17 mouse cellular contexts compared by ENCODE assay signal in genomic region chr4:108225341-108225872, GRCm38 (mm10). TPM values are rescaled to one million over a fixed set of nuclear protein-coding genes. Genes with fewer than 3 reads are reported as not detected.
DNase-seq lines count a peak whose midpoint lies in the region; ATAC-seq and TF ChIP-seq lines count a peak whose summit lies in the region.
"Had no signal": no experiment of that assay in that cellular context is flagged by ENCODE, and none has a peak within 500 bp of the region (broad histone marks: within the 10 kb centered on the region; RNA-seq: fewer than 3 reads in every experiment).

No protein-coding gene starts in this region.

- no peaks in the 10 kb centered on the region for H3K79me2 ChIP-seq in heart, adult 2 months (replicated peaks; ENCODE audit: control insufficient read depth, insufficient read depth, low read length)

- 0 out of 2 replicates have a peak overlapping the region, but pooled peaks have one; percentile 66 for H3K27ac ChIP-seq in ES-Bruce4 (ENCODE audit: insufficient read depth, low read length)
- peak overlapping the region; percentile 52 for H3K27ac ChIP-seq in brown adipose tissue, adult 24 weeks (replicated peaks; ENCODE audit: low read depth, low read length)
- H3K27ac ChIP-seq in intestine, postnatal 0 days (ENCODE audit: low read depth, low read length) = peak overlapping the region; percentile 54; the same call in 1 of the 2 replicates
- H3K27ac ChIP-seq in heart, adult 2 months = no peak overlapping the region
- H3K27ac ChIP-seq: embryonic facial prominence, embryonic 15.5 days; midbrain, embryonic 10.5 days had no signal

- H3K36me3 ChIP-seq in ES-Bruce4 (ENCODE audit: control insufficient read depth, insufficient read depth, low read length, poor library complexity, severe bottlenecking) = no peaks in the 10 kb centered on the region
- no peaks in the 10 kb centered on the region for H3K36me3 ChIP-seq in intestine, postnatal 0 days (ENCODE audit: control insufficient read depth, insufficient read depth)
- no peaks in the 10 kb centered on the region for H3K36me3 ChIP-seq in heart, adult 2 months (ENCODE audit: control insufficient read depth, insufficient read depth, low read length)
- H3K36me3 ChIP-seq: embryonic facial prominence, embryonic 15.5 days; midbrain, embryonic 10.5 days had no signal

- H3K9me3 ChIP-seq in ES-Bruce4 (replicated peaks; ENCODE audit: control insufficient read depth, insufficient read depth, low read length, poor library complexity, severe bottlenecking) = no peaks in the 10 kb centered on the region
- H3K9me3 ChIP-seq in intestine, postnatal 0 days (ENCODE audit: control insufficient read depth) = no peaks in the 10 kb centered on the region
- H3K9me3 ChIP-seq: embryonic facial prominence, embryonic 15.5 days; midbrain, embryonic 10.5 days had no signal

- H3K4me1 ChIP-seq in ES-Bruce4 (ENCODE audit: control insufficient read depth, insufficient read depth, low read length) = peaks cover 3% of the 10 kb centered on the region
- peaks cover 6% of the 10 kb centered on the region; the same call in 1 of the 2 replicates for H3K4me1 ChIP-seq in brown adipose tissue, adult 24 weeks (ENCODE audit: control insufficient read depth, insufficient read depth, insufficient read length, low read length)
- 0 out of 2 replicates have a peak, but pooled peaks cover 5% of the 10 kb centered on the region for H3K4me1 ChIP-seq in intestine, postnatal 0 days (replicated peaks; ENCODE audit: control insufficient read depth, insufficient read depth, low read length)
- H3K4me1 ChIP-seq in heart, adult 2 months (ENCODE audit: control insufficient read depth, insufficient read depth, low read length) = no peaks in the 10 kb centered on the region
- H3K4me1 ChIP-seq: embryonic facial prominence, embryonic 15.5 days had no signal

- ATAC-seq in intestine, postnatal 0 days = peak; percentile 73
- ATAC-seq in cerebellum, adult (ENCODE audit: insufficient number of reproducible peaks, low FRiP score, low TSS enrichment) = no peak
- no peak for ATAC-seq in granulocyte monocyte progenitor cell, adult 5-6 weeks (replicated peaks; ENCODE audit: poor library complexity, severe bottlenecking)
- ATAC-seq: forebrain, embryonic 14.5 days; inflammation-experienced regulatory T-cells, adult 6 months had no signal

- TF ChIP-seq CTCF in ES-Bruce4 (IDR thresholded peaks at IDR 0.05; ENCODE audit: low read depth, low read length) = no peak
- TF ChIP-seq CTCF in intestine, postnatal 0 days (IDR thresholded peaks at IDR 0.05; ENCODE audit: low read depth) = no peak
- no peak for TF ChIP-seq CTCF in heart, adult 2 months (IDR thresholded peaks at IDR 0.05)

- no peak overlapping the region for H3K4me2 ChIP-seq in intestine, postnatal 0 days (replicated peaks; ENCODE audit: low read depth)
- H3K4me2 ChIP-seq: embryonic facial prominence, embryonic 15.5 days had no signal

- no peak for TF ChIP-seq POLR2A in ES-Bruce4 (IDR thresholded peaks at IDR 0.05; ENCODE audit: insufficient read depth, low read length)
- no peak for TF ChIP-seq POLR2A in heart, adult 2 months (IDR thresholded peaks at IDR 0.05; ENCODE audit: insufficient read depth, low read depth, low read length)

- peak; percentile 5 for DNase-seq in kidney, adult 18-20 months
- no peak for DNase-seq in kidney, postnatal 10 days
- DNase-seq in heart, adult 2 months = no peak
- DNase-seq: cerebellum, adult 18-20 months; lung, postnatal 14 days had no signal

- H3K9ac ChIP-seq in ES-Bruce4 (ENCODE audit: low read depth, poor library complexity, severe bottlenecking) = no peak overlapping the region
- no peak overlapping the region for H3K9ac ChIP-seq in intestine, postnatal 0 days (ENCODE audit: low read depth, low read length)
- H3K9ac ChIP-seq in heart, adult 2 months (ENCODE audit: low read depth, low read length) = no peak overlapping the region
- H3K9ac ChIP-seq: embryonic facial prominence, embryonic 15.5 days had no signal

- intact Hi-C loops in heart, adult 2 months (cut with DNase I) = no loop called here

- TF ChIP-seq EP300 in ES-Bruce4 (IDR thresholded peaks at IDR 0.05; ENCODE audit: insufficient read depth, low read depth, low read length) = no peak
- no peak for TF ChIP-seq EP300 in heart, adult 2 months (IDR thresholded peaks at IDR 0.05; ENCODE audit: insufficient read depth, low read depth, low read length)

- 50% methylated on average over 3 of the region's 3 CpGs for WGBS in intestine, postnatal 0 days
- WGBS in heart, adult 2 months = 79% methylated on average over 3 of the region's 3 CpGs

- no peaks in the 10 kb centered on the region for H3K27me3 ChIP-seq in ES-Bruce4 (ENCODE audit: control insufficient read depth, insufficient read depth, low read length, poor library complexity, severe bottlenecking)
- H3K27me3 ChIP-seq in intestine, postnatal 0 days (replicated peaks; ENCODE audit: control insufficient read depth, insufficient read depth, low read length) = no peaks in the 10 kb centered on the region
- no peaks in the 10 kb centered on the region for H3K27me3 ChIP-seq in heart, adult 2 months (ENCODE audit: control insufficient read depth, insufficient read depth, low read length)
- H3K27me3 ChIP-seq: embryonic facial prominence, embryonic 15.5 days had no signal

- H3K4me3 ChIP-seq in ES-Bruce4 (ENCODE audit: low read depth, low read length) = no peak overlapping the region
- H3K4me3 ChIP-seq in brown adipose tissue, adult 24 weeks (ENCODE audit: insufficient read depth, low read depth, low read length) = no peak overlapping the region
- no peak overlapping the region for H3K4me3 ChIP-seq in intestine, postnatal 0 days (ENCODE audit: low read depth, low read length)
- H3K4me3 ChIP-seq in heart, adult 2 months = no peak overlapping the region
- H3K4me3 ChIP-seq: embryonic facial prominence, embryonic 15.5 days; midbrain, embryonic 10.5 days had no signal

RNA-seq across cellular contexts. Expression of gene Zyg11a, which starts 7.6 kb away (rescaled TPM):
- 22.3 and 23.2 TPM in 2 replicates for polyA plus RNA-seq in ES-Bruce4 (2011; ENCODE audit: insufficient read depth, insufficient read length, low read depth, missing spikeins)
- polyA plus RNA-seq in brown adipose tissue, adult 24 weeks (2012; ENCODE audit: insufficient read depth, insufficient read length, missing spikeins) = 1.8 and 1.9 TPM in 2 replicates
- polyA plus RNA-seq in intestine, postnatal 0 days (2015; fragmentation: Nextera tagmentation; extraction: Ambion mirVana) = 0.10 and 0.18 TPM in 2 replicates
- total RNA-seq in heart, adult 2 months (2021) = under 1 TPM in 1 of 2 experiments, not detected in 1; 0.10 TPM
- 0.27 TPM in 1 of 2 replicates, not detected in the other for polyA plus RNA-seq in heart, adult 2 months (2012; rRNA removed)
- total RNA-seq in granulocyte monocyte progenitor cell, adult 5-6 weeks (2014; fragmentation: Nextera tagmentation) = not detected in 2 replicates
- total RNA-seq in granulocyte monocyte progenitor cell, adult 5-6 weeks (2017) = not detected in 2 replicates
- total RNA-seq: layer of hippocampus, adult 8-10 months; monocyte, adult 5-6 weeks had no signal
- polyA plus RNA-seq: forebrain, embryonic 14.5 days; inflammation-experienced regulatory T-cells, adult 6 months; neural tube, embryonic 14.5 days had no signal
